Mouse (Mus musculus) midbrain, postnatal 0 days (tissue): ENCODE measurements around the gene Dlgap4. TPM values are rescaled to one million over a fixed set of nuclear protein-coding genes. Genes with fewer than 3 reads are reported as not detected.
"Not testable (repeated sequence)": the region's sequence is repeated elsewhere in the genome, so short reads cannot be mapped to it uniquely, and the experiment has no call there.

Experiments used
- ATAC-seq: fragments of 200-750 bp; cut with Nextera tagmentation; 2 replicates; pipeline ENCODE4 v1.8.0; 2017; ENCODE audit warnings: moderate number of reproducible peaks, mild to moderate bottlenecking, moderate TSS enrichment, moderate library complexity; ENCODE audit not compliant: low FRiP score
- DNase-seq: peaks from one replicate; pipeline ENCODE4 v3.0.0-alpha.2; 2015; ENCODE audit warnings: low spot score
- H3K27ac ChIP-seq: fragments of 300-500 bp; sonication (generic); 2 replicates; pipeline ENCODE4 v1.5.1; 2014; ENCODE audit warnings: low read depth, mild to moderate bottlenecking, low read length, mixed read lengths
- H3K27me3 ChIP-seq: fragments of 300-500 bp; sonication (generic); 2 replicates; pipeline ENCODE4 v1.6.1; 2014; ENCODE audit warnings: low read length, control low read depth, mixed read lengths; ENCODE audit not compliant: insufficient read depth
- H3K36me3 ChIP-seq: fragments of 300-500 bp; sonication (generic); 2 replicates; pipeline ENCODE4 v1.6.1; 2014; ENCODE audit warnings: low read length, control low read depth, mixed read lengths; ENCODE audit not compliant: insufficient read depth
- H3K4me1 ChIP-seq: fragments of 300-500 bp; sonication (generic); 2 replicates; pipeline ENCODE4 v1.6.1; 2014; ENCODE audit warnings: mild to moderate bottlenecking, control low read depth, antibody characterized with exemption, low read length, mixed read lengths; ENCODE audit not compliant: insufficient read depth
- H3K4me2 ChIP-seq: fragments of 300-500 bp; sonication (generic); 2 replicates; pipeline ENCODE4 v1.6.1; 2014; ENCODE audit warnings: low read depth, mild to moderate bottlenecking, low read length, mixed read lengths; ENCODE audit not compliant: poor library complexity, severe bottlenecking
- H3K4me3 ChIP-seq: fragments of 300-500 bp; sonication (generic); 2 replicates; pipeline ENCODE4 v1.5.1; 2014; ENCODE audit warnings: low read depth, mild to moderate bottlenecking, low read length, moderate library complexity
- H3K9ac ChIP-seq: fragments of 300-500 bp; sonication (generic); replicated peaks from 2 replicates; pipeline ENCODE4 v1.6.1; 2014; ENCODE audit warnings: mild to moderate bottlenecking, low read length, moderate library complexity, mixed read lengths; ENCODE audit not compliant: poor library complexity, severe bottlenecking
- H3K9me3 ChIP-seq: fragments of 300-500 bp; sonication (generic); 2 replicates; pipeline ENCODE4 v1.6.1; 2016; ENCODE audit warnings: low read length, control low read depth
- CTCF ChIP-seq: IDR thresholded peaks from 2 replicates; pipeline ENCODE4 v1.5.1; 2016; ENCODE audit warnings: antibody characterized with exemption, mild to moderate bottlenecking
- WGBS: fragments of 180-500 bp; shearing (Covaris S2); extraction: QIAGEN DNeasy Blood & Tissue Kit; methylation state at CpG from one replicate; pipeline ENCODE4 v1.1.7; 2014; 5-methylcytosine and 5-hydroxymethylcytosine counted together
- polyA plus RNA-seq: library from polyadenylated mRNA; unstranded; fragments of >200 nt; fragmentation: Nextera tagmentation; extraction: Ambion mirVana; gene quantifications from 2 replicates; pipeline ENCODE4 v1.2.1, GENCODE M21; 2015
- total RNA-seq: library from RNA; depleted of rRNA; stranded (reverse); fragments of >200 nt; gene quantifications from 2 replicates; pipeline ENCODE4 v1.2.3, GENCODE M21; 2014

Dlgap4 gene
- total and polyA plus RNA-seq, 2 experiments from 2014 or later: 240 to 246 TPM

DNA sequence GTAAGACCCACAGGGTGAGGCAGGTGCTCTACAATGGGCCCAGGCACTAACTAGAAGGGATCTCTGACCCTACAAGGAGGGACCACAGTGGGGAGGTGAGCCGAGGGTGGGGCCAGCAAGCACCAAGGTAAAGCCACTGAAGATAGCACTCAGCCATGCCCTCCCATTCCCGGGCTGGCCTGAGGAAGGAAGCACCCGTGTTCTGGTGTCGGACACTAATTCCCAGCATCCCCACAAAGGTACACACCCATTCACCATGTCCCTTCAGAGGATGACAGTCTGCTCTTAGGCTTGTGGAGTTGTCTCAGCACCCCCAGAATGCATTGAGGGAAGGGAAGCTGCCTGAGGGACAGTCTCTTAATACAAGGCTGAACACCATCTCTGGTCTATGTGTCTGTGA lies 167.8 kb downstream of the Dlgap4 start:
- ATAC-seq: no peak
- H3K27me3 ChIP-seq: no peaks in the 10 kb centered on the region
- H3K27ac ChIP-seq: no peak overlapping the region
- no peak overlapping the region for H3K4me2 ChIP-seq
- H3K36me3 ChIP-seq: no peaks in the 10 kb centered on the region
- no peak for TF ChIP-seq CTCF
- H3K4me3 ChIP-seq: no peak overlapping the region
- 73% methylated on average over 4 of the region's 4 CpGs for WGBS
- H3K9ac ChIP-seq: no peak overlapping the region
- no peaks in the 10 kb centered on the region for H3K4me1 ChIP-seq
- no peaks in the 10 kb centered on the region for H3K9me3 ChIP-seq
- DNase-seq: no peak

DNA sequence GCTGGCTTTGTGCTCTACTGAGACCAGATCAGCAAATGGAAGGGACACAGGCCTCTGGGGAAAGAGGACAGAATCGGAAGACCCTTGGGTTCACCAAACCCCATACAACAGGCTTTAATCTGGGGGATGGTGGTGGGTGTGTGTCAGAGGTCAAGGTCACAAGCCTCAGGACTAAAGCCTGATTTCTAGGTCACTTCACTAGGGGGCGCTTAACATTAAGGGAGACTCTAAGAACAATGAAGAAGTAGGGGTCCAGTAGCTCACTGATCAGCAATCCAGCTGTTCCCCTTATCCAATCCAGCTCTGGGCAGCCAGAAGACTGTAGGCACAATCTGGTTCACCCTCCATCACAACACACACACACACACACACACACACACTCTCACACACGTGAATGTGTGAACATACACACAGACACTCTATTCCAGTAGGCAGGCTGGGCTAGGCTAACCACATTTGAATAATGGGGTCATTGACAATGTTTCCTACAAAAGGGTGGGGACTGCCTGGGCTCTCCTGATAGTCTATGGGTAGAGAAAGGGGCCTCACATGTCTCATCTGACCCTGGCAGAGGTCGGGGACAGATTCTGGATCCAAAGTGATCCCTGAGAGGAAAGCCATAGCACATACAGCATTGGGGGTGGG lies 168.5 kb downstream of the Dlgap4 start:
- no peaks in the 10 kb centered on the region for H3K36me3 ChIP-seq
- no peaks in the 10 kb centered on the region for H3K9me3 ChIP-seq
- 72% methylated on average over 4 of the region's 4 CpGs for WGBS
- H3K27ac ChIP-seq: no peak overlapping the region
- DNase-seq: no peak
- no peaks in the 10 kb centered on the region for H3K4me1 ChIP-seq
- no peak for ATAC-seq
- TF ChIP-seq CTCF: no peak
- no peak overlapping the region for H3K9ac ChIP-seq
- H3K27me3 ChIP-seq: no peaks in the 10 kb centered on the region
- no peak overlapping the region for H3K4me3 ChIP-seq
- H3K4me2 ChIP-seq: no peak overlapping the region

DNA sequence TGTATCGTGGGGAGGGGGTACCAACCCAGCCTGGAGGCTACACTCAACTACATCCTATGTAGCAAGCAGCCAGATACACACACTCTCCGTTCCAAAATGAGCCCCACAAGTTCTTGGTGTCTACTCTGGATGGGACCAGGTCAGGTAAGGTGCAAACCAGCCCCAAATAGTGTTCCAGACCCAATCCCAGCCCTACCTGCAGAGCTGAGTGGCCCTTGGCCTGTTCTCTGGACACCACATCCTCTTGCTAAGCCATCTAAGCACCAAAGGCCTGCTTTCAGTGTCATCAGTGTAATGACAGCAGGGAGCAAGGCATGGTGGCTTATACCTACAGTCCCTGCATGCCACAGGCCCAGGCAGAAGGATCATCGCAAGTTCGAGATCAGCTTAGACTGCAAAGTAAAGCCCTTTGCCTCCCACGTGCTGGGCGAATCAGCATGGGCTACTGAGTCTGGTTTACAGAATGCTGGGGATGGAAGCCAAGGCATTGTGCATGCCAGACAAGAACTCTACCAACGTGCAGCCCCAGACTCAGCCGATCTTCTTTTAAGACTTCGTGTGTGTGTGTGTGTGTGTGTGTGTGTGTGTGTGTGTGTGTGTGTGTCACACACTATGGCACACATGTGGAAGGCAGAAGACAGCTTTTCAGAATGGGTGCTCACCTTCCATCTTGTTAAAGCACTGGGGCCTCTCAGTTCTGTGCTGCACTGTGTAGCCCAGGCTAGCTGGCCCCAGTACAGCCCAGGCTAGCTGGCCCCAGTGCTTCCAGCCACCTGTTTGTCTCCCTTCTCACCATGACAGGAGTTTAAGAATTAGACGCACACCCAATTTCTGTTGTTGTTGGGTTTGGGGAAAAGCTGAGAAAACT lies 169.2 kb downstream of the Dlgap4 start:
- ATAC-seq: no peak
- no peaks in the 10 kb centered on the region for H3K36me3 ChIP-seq
- H3K4me1 ChIP-seq: no peaks in the 10 kb centered on the region
- no peak for TF ChIP-seq CTCF
- H3K4me3 ChIP-seq: no peak overlapping the region
- H3K27me3 ChIP-seq: no peaks in the 10 kb centered on the region
- DNase-seq: no peak
- no peak overlapping the region for H3K4me2 ChIP-seq
- 82% methylated on average over 10 of the region's 10 CpGs for WGBS
- no peaks in the 10 kb centered on the region for H3K9me3 ChIP-seq
- no peak overlapping the region for H3K27ac ChIP-seq
- no peak overlapping the region for H3K9ac ChIP-seq

DNA sequence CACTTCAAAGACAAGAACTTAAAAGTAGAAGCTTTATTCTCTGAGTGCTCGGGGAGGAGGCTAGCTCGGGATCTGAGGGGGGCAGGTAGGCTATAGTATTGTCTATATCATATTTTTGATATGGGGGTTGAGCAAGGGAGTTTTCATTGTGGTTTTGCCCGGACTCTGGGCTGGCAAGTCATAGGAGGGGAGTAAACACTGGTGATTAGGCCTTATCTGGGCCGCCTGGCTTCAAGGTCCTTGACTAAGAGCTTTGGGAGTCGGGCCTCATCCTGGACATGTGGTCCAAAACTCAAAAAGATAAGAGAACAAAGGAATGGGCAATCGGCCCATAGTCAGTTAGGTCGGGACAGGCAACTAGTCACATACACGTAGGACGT lies 169.8 kb downstream of the Dlgap4 start:
- 85% methylated on average over 9 of the region's 9 CpGs for WGBS
- Histone ChIP-seq H3K4me1 (no peaks in the 10 kb centered on the region), H3K4me3 (no peak overlapping the region), H3K27ac (no peak overlapping the region), H3K27me3 (no peaks in the 10 kb centered on the region), H3K9me3 (no peaks in the 10 kb centered on the region), H3K9ac (no peak overlapping the region), H3K4me2 (no peak overlapping the region), H3K36me3 (no peaks in the 10 kb centered on the region)
- no peak for TF ChIP-seq CTCF
- no peak for ATAC-seq
- DNase-seq: no peak

DNA sequence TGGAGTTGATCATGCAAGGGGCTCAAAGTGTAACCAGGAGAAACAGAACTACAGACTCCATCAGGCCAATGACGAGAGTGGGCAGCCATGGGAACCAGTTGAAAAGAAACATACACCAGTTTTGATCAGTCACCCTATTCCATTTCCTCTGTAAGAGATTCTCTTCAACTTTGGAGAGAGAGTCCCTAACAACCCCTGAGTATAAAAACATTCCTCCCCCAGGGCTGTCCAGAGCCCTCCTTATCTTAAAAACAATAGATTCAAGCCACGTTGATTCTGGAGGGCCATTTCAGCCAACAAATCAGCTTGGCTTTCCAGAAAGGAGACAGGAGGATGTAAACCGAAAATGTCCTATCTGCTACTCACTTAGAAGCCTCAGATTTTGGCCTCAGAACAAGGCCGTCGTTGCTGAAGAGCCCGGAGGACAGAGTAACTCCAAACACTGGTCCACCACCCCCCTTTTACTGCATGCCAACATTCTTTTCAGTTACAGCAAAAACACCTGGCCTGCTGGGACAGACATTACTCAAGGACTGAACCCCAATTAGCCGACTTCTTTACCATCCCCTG lies 170.6 kb downstream of the Dlgap4 start:
- H3K4me3 ChIP-seq: no peak overlapping the region
- no peaks in the 10 kb centered on the region for H3K27me3 ChIP-seq
- TF ChIP-seq CTCF: no peak
- WGBS: 83% methylated on average over 7 of the region's 7 CpGs
- H3K36me3 ChIP-seq: no peaks in the 10 kb centered on the region
- no peak overlapping the region for H3K9ac ChIP-seq
- no peaks in the 10 kb centered on the region for H3K4me1 ChIP-seq
- ATAC-seq (no peak), DNase-seq (no peak)
- no peaks in the 10 kb centered on the region for H3K9me3 ChIP-seq
- H3K27ac ChIP-seq: no peak overlapping the region
- H3K4me2 ChIP-seq: no peak overlapping the region

DNA sequence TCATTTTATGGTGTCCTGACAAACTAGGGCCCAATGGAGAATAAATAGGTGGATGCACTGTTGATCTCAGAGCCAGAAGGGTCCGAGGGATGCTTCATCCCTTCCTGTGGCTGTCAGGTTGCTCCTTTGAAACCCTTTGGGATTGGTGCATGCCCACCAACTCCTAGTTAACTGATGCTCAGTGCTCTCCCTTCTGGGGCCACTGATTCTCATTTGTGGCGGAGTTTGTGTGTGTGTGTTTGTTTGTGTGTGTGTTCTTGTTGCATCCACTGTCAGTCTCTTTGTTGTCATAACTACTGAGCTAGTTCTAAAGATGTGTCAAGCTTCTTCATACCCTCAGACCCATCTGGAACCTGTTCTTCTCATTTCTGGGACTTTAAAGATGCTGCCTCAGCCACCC lies 171.4 kb downstream of the Dlgap4 start:
- H3K27me3 ChIP-seq: no peaks in the 10 kb centered on the region
- 86% methylated on average over 2 of the region's 2 CpGs for WGBS
- no peak for TF ChIP-seq CTCF
- no peaks in the 10 kb centered on the region for H3K9me3 ChIP-seq
- no peak for ATAC-seq
- H3K4me2 ChIP-seq: no peak overlapping the region
- no peak for DNase-seq
- no peak overlapping the region for H3K9ac ChIP-seq
- no peaks in the 10 kb centered on the region for H3K36me3 ChIP-seq
- H3K4me3 ChIP-seq: no peak overlapping the region
- no peak overlapping the region for H3K27ac ChIP-seq
- no peaks in the 10 kb centered on the region for H3K4me1 ChIP-seq

DNA sequence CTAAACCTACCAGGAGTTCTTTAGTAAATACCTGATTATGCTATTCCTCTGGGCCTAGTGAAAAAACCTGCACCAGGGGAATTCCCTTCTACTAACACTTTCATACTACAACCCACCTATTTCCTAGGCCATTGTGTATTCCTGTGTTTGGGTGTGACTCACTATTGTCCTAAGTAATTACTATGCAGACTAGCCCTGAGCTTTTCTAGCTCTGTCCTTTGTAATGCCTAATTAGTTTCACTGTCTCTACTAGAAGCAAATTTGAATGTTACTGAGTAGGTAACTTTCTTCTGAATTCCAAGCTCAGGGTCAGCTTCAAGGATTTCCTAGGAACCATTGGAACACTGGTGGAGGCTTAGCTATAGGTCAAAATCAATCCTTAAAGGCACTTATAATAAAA lies 172.9 kb downstream of the Dlgap4 start:
- H3K9me3 ChIP-seq, DNase-seq, H3K27me3 ChIP-seq, H3K27ac ChIP-seq, H3K36me3 ChIP-seq, H3K4me2 ChIP-seq, H3K4me3 ChIP-seq, H3K4me1 ChIP-seq, H3K9ac ChIP-seq, ATAC-seq: not testable (repeated sequence)
